Mouse (Mus musculus) left cerebral cortex, postnatal 25 days (tissue): ENCODE data around the gene Twistnb. TPM values are rescaled to one million over a fixed set of nuclear protein-coding genes. Genes with fewer than 3 reads are reported as not detected.

Source experiments
- DNase-seq, 2 experiments: peaks; one replicate each; pipeline ENCODE4 v3.0.0; 2022; ENCODE audit warnings: low spot score in 2 of 2, mixed read lengths in 1 of 2
- intact Hi-C: fragments of 180-260 bp; cut with DNase I; formaldehyde crosslinking; loops from one replicate; pipeline ENCODE4 v1.15.1; 2025
- total RNA-seq, 2 experiments: library from RNA; stranded (reverse); gene quantifications; 2 replicates each; pipeline ENCODE4 v1.2.3; 2021

Gene Twistnb
- total RNA-seq, result 10 to 100 TPM; 11.7 to 12.9 TPM

GRCm38 (mm10) chr12:33429387-33430160, at the start of gene Twistnb:
Gene Twistnb, plus strand, starts transcription at chr12:33429635.
- intact Hi-C loops, result loop anchor here (5.0 kb wide), 2 partner anchors 402 to 522 kb away; no protein-coding TSS in a partner anchor
- peak; percentile 99 for DNase-seq

DNA sequence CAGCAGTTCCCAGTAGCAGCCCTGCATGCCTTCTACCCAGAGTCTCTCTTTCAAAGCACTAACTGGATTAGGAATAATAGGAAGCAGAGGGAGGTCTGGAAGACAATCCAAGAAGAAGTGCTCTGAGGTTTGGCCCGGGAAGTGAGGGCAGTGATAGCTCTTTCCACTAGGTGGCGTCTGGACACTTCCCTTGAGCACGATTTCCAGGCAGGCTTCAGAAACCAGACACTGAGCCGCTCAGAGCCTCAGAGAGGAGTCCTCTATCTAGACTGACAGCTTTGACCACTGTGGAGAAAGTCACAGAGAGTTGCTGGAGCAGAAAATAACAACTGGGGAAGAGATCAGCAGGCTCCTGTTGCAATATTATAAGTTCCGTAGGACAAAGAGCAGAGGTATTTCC, 40.6 kb upstream of the Twistnb start:
- intact Hi-C loops, result loop anchor here (1.0 to 10.0 kb wide), 3 partner anchors 35 to 1806 kb away; no protein-coding TSS in a partner anchor
- peak; percentile 77 to 86 for DNase-seq

GRCm38 (mm10) chr12:33390844-33391560, 38.4 kb upstream of the Twistnb start:
- DNase-seq, result no peak
- intact Hi-C loops, result no loop called here

DNA sequence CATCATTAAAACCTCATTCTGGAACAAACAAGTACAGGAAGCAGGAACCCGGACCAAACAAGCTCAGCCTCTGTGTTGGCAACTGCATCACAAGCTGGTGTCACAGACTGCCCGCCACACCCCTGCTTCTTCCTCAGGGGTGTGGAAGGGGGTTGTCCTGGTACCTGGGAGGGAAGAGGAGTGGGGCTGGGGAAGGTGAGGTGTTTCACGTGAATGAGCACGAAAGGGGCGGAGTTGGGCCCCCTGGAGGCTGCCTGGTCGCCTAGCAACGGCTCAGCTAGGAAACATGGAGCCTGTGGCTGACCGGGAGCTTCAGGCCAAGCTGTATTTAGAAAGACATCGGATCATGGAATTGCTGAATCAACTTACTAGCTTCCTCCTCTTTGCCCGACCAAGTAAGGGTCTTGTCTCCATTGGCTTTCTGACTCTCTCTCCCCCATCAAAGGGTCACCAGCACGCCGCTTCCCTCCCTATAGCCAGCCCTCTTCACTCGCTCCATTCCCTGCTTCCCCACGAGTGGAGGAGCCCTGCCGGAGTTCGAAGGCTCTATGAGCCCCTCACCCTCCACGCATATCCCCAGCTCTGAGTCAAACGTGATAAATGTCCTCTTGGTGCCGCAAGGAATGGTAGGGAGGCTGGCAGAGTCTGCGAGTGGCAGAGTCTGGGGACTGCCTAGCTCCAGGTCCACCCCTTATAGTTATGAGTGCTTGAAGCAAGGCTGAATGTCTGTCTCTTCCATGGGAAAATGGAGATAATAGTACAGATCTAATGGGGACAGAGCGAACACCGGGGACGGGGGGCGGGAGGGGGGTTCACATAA, 34.4 kb upstream of the Twistnb start, which contains the start of gene Efcab10:
Efcab10 (plus strand) TSS at position 51 of the 820 bp plus-strand sequence.
- intact Hi-C loops, result no loop called here
- DNase-seq, result peak; percentile 69 to 70

GRCm38 (mm10) chr12:33403265-33403693, 26.2 kb upstream of the Twistnb start:
- intact Hi-C loops, result no loop called here
- DNase-seq, result peak in 1 of 2 experiments; percentile 62

- intact Hi-C loops, result no loop called here
- DNase-seq, result no peak
Measured at GRCm38 (mm10) chr12:33404996-33405395, 24.4 kb upstream of the Twistnb start.

GRCm38 (mm10) chr12:33405398-33406026, 23.9 kb upstream of the Twistnb start:
- intact Hi-C loops, result no loop called here

DNA sequence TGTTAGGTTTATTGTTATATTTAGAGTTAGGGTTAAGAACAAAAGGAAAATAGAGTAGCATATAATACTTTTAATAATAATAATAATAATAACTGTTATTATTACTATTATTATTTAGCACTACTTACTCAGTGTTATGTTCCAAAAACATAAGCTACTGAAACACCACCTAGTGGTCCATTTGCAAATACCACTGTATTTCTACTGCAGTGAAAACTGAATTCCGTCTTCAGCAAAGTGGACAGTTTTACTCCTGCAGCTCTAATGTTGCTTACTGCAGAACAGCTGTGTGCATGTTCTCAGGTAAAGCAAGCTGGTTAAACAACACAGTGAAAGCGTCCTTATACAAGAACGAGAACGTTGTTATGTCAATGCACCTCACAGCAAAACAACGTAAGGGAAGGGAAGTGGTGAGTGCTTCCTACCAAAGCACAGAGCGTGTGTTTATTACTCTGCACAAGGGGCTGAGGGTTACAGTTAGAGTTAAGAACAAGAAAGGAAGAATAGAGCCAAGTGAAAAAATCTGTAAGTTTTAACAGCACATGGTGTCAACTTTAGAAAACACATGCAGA, 17.8 kb upstream of the Twistnb start:
- intact Hi-C loops, result no loop called here
- no peak for DNase-seq

More at GRCm38 (mm10) chr12:33405398-33406026, 23.9 kb upstream of the Twistnb start:
- DNase-seq, result no peak

DNA sequence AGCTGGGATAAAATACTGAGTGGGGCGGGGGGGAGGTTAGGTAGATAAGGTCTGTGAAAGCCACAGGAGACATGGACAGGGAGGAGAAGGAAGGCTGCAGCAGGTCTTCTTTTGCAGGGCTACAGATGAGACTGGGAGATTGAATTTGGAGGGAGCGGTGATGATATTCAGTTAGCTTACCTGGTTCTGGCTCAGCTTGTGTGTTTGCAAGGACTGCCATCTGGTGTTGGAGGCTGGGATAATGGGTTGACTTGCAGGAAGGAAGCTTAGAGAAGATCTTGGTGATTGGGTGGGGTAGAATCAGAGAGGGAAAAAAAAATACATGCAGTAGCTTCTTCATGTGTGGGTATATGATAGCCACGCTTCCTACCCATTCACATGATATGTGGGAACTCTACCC, 5.1 kb upstream of the Twistnb start:
- peak; percentile 70 to 84 for DNase-seq
- intact Hi-C loops, result loop anchor here (1.0 kb wide), 1 partner anchor 35 kb away; no protein-coding TSS in a partner anchor

DNA sequence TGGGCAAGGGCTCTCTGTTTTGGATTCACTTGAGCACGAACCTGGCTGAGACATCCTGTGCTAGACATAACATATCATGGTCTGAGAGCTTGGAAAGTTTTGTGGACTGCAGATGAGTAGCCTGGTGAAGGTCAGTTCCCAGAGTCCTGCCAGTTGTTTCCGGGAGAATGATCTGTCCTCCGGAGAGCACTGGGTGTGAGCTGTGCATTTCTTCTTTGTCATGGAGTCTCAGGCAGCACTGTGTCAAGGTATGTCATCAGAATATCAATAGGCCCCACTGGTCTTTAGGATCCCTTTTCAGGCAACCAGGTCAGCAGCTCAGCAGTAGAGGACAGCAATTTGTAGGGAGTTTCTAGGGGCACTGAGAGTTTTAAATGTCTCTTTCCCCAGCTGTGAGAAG, 2.1 kb upstream of the Twistnb start:
- no peak for DNase-seq
- intact Hi-C loops, result loop anchor here (5.0 kb wide), 2 partner anchors 400 to 520 kb away; no protein-coding TSS in a partner anchor

GRCm38 (mm10) chr12:33427726-33428125, 1.7 kb upstream of the Twistnb start:
- intact Hi-C loops, result loop anchor here (5.0 kb wide), 2 partner anchors 400 to 520 kb away; no protein-coding TSS in a partner anchor
- DNase-seq, result no peak

- intact Hi-C loops, result no loop called here
- no peak for DNase-seq
Measured at GRCm38 (mm10) chr12:33433812-33434211, 4.4 kb downstream of the Twistnb start.

DNA sequence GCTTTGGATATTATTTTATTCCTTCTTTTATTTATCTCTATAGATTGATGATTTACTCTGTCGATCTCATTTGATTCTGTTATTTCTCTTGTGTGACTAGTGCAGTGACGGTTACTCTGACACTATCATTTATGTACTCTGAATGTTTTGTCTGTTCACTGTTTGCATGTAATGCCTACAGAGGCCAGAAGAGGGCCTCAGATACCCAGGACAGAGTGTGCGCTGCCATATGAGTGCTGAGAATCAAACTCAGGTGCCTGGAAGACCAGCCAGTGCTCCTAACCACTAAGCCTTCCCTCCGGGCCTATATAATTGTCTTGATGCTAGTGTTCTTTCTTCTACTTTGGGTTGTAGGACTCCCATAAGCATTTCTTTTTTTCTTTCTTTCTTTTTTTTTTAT, 5.3 kb downstream of the Twistnb start:
- no peak for DNase-seq
- intact Hi-C loops, result no loop called here

GRCm38 (mm10) chr12:33455418-33455817, 26.0 kb downstream of the Twistnb start:
- DNase-seq, result no peak
- intact Hi-C loops, result no loop called here

DNA sequence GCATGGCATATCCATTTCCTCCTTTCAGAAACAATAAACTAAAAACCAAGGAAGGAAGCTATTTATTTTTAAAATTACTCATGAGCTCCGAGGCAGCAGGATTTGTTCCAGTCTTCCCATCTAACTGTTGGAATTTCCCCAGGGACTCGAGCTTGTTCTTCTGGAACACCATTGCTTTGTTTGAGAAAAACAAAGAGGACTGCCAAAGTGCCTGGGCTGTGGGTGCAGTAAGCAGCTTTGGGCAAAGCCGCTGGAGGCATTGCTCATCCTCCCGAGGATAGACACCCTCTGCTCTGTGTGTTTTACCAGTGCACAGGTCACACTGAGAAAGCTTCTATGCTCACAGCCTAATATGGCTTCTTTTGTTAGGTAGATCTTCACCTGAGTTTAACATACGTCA, 26.8 kb downstream of the Twistnb start:
- no peak for DNase-seq
- intact Hi-C loops, result no loop called here

DNA sequence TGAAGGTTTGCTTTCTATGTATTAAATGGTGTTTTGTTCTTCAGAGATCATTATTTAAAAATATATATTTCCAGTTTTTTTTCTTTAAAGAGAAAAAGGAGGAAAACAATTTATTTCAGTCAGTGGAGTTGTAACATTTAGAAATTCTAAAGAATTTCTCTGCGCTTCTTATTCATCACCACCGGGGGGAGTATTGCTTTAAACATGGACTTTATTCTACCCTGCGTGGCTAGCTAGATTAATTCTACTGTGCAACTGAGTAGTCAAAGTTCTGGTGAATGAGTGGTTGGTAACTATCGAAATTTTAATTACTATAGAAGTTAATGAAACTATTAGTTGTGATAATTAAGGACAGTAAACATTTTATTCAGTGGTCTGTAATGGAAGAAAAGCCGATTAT, 51.5 kb downstream of the Twistnb start:
- peak in 1 of 2 experiments; percentile 24 for DNase-seq
- intact Hi-C loops, result loop anchor here (5.0 to 10.0 kb wide), 3 partner anchors 126 to 954 kb away; no protein-coding TSS in a partner anchor

DNA sequence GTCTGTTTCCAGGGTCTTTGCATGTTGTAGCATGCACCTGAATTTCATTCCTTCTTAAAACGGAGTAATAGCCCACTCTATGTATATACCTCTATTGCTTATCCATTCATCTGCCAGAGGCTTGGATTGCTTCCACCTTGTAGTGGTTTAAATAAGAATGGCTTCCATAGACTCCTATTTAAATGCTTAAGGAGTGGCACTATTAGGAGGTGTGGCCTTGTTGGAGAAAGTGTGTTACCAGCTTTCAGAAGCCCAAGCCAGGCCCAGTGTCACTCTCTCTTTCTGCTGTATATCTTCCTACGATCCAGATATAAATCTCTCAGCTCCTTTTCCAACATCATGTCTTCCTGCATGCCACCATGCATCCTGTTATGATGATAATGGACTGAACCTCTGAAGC, 53.5 kb downstream of the Twistnb start:
- DNase-seq, result no peak
- intact Hi-C loops, result loop anchor here (2.0 to 10.0 kb wide), 4 partner anchors 124 to 1176 kb away; no protein-coding TSS in a partner anchor
